Mouse (Mus musculus): ENCODE measurements around the gene Fndc1. TPM values are rescaled to one million over a fixed set of nuclear protein-coding genes. Genes with fewer than 3 reads are reported as not detected.

Fndc1 gene
- polyA plus RNA-seq, 1 experiment from 2014 or later: 3.1 TPM

DNA sequence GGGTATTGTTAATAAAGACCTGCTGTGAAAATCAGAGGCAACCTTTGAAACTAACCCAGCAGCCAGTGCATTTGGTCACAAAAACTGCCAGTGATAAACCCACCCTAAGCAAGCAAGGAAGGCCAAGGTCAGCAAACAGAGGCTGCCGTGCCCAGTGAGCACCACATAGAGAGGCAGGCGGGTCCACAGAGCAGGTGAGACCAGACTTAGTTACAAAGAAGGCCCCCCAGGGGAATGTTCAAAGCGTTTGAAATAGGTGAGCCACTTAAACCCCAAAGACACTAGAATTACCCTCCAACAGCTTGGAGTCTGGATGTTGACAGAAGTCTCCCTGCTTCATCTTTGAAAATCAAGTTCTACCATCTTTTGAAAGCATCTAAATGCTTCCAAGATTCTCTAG is 12.7 kb downstream of the Fndc1 start:
- Histone ChIP-seq H3K4me2 (no peak overlapping the region), H3K36me3 (no peaks in the 10 kb centered on the region), H3K4me1 (peaks cover 6% of the 10 kb centered on the region; the same call in 1 of the 2 replicates), H3K27ac (no peak overlapping the region), H3K9me3 (replicated peaks) (no peaks in the 10 kb centered on the region), H3K9ac (no peak overlapping the region), H3K27me3 (no peaks in the 10 kb centered on the region), H3K4me3 (replicated peaks) (no peak overlapping the region)
- WGBS: 50% methylated on average over 3 of the region's 3 CpGs
- ATAC-seq (replicated peaks; ENCODE audit: low FRiP score): no peak

DNA sequence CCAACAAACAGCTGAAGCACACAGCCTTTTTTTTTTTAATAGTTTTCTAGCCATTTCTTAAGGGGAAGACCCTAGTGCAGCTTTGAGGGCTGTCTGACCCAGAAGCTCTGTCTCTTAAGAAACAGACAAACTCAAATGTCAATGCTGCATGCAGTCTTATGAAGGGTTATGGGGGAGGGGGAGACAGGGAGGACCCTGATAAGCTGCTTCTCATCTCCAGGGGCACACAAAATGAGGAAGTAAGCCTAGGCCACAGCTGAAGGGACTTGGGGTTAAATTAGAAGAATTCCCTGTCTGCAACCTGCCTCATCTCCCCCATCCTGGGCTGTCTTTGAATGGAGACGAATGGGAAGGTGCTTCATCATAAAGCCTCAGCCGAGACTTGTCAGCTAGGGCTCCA is 19.1 kb downstream of the Fndc1 start:
- H3K9me3 ChIP-seq (replicated peaks): no peaks in the 10 kb centered on the region
- no peaks in the 10 kb centered on the region for H3K36me3 ChIP-seq
- no peak overlapping the region for H3K27ac ChIP-seq
- no peaks in the 10 kb centered on the region for H3K27me3 ChIP-seq
- H3K4me3 ChIP-seq (replicated peaks): no peak overlapping the region
- ATAC-seq (replicated peaks; ENCODE audit: low FRiP score): no peak
- 85% methylated on average over 2 of the region's 2 CpGs for WGBS
- no peak overlapping the region for H3K4me2 ChIP-seq
- no peaks in the 10 kb centered on the region for H3K4me1 ChIP-seq
- no peak overlapping the region for H3K9ac ChIP-seq

DNA sequence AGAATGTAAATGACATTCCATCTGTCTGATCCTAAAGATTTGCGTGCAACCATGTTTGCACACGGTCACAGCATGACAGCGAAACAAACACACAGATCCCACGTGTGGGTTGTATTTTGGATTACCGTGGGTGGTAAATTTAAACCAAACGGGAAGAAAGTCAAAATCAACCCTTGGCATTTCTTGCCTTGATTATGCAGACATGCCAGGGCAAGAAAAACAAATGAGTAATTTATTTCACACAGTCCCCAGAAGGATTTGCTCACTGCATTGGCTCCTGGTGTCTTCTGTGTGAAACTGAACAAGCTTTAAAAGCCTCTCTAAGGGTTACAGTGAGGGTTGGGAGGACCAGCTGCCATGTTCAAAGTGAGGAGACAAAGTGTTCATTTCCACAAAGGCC is 22.0 kb downstream of the Fndc1 start:
- Histone ChIP-seq H3K4me2 (no peak overlapping the region), H3K4me1 (no peaks in the 10 kb centered on the region), H3K27me3 (no peaks in the 10 kb centered on the region), H3K36me3 (no peaks in the 10 kb centered on the region), H3K9me3 (replicated peaks) (no peaks in the 10 kb centered on the region), H3K9ac (no peak overlapping the region), H3K27ac (no peak overlapping the region), H3K4me3 (replicated peaks) (no peak overlapping the region)
- 61% methylated on average over 6 of the region's 6 CpGs for WGBS
- ATAC-seq (replicated peaks; ENCODE audit: low FRiP score): no peak

DNA sequence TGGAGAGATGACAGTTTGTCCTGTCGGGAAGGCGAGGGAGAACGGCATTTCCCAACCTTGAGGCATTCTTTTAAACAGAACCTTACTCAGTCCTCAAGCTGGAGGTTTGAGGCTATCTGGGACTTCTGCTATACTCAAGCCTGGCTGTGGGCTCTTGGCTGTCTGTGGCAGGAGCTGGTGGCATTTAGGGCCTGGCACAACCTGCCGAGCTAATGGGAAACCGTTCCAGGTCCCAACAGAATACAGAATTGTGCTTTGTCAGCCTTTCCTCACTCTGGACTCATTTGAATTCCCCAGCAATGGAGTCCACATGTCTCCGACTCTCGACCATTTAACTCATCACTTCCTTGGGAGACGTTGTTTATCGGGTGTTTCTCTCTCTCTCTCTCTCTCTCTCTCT is 24.6 kb downstream of the Fndc1 start:
- Histone ChIP-seq H3K9ac (no peak overlapping the region), H3K27me3 (no peaks in the 10 kb centered on the region), H3K4me2 (no peak overlapping the region), H3K4me1 (no peaks in the 10 kb centered on the region), H3K27ac (no peak overlapping the region), H3K4me3 (replicated peaks) (no peak overlapping the region), H3K36me3 (no peaks in the 10 kb centered on the region), H3K9me3 (replicated peaks) (no peaks in the 10 kb centered on the region)
- no peak for ATAC-seq (replicated peaks; ENCODE audit: low FRiP score)
- WGBS: 79% methylated on average over 9 of the region's 9 CpGs

DNA sequence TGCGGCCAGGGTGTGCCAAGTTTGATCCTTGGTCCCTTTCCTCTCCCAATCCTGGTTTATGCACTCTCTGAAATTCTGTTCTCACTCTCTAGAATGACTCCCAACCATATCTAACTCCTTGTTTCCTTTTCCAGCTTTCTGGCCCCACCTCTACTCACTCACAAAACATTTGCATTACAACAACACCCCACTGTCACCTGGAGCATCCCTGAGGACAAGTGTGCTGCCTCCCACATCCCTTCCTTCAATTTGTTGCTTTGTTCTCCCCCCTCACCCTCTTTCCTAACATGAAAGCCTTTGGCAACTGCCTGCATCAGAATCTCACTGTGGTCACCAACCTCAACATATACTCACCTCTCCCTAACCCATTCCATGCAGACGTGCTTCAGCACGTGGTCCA is 27.2 kb downstream of the Fndc1 start:
- Histone ChIP-seq H3K27ac (no peak overlapping the region), H3K27me3 (no peaks in the 10 kb centered on the region), H3K9me3 (replicated peaks) (no peaks in the 10 kb centered on the region), H3K36me3 (no peaks in the 10 kb centered on the region), H3K4me3 (replicated peaks) (no peak overlapping the region), H3K9ac (no peak overlapping the region), H3K4me2 (no peak overlapping the region), H3K4me1 (no peaks in the 10 kb centered on the region)
- WGBS: 71% methylated on average over 3 of the region's 3 CpGs
- no peak for ATAC-seq (replicated peaks; ENCODE audit: low FRiP score)

DNA sequence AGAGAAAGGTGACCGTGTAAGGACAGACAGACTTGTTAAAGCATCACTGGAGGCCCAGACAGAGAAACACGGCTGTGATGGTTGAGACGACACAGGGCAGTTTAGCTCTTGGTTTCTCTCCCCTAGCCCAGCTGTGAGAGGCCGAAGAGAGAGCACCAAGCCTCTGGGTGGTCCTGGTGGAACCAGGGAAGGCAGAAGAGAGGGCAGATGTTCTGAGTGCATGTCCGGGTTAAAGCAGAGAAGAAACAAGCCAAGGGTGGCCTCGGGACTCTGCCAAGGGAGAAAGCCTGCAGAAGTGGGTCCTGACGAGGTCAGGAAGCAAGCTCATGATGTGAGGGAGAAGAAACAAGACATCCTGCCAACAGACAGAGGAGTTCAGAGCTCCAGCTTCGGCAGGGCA is 31.5 kb downstream of the Fndc1 start:
- no peak for ATAC-seq (replicated peaks; ENCODE audit: low FRiP score)
- Histone ChIP-seq H3K9ac (no peak overlapping the region), H3K4me2 (no peak overlapping the region), H3K9me3 (replicated peaks) (no peaks in the 10 kb centered on the region), H3K4me3 (replicated peaks) (no peak overlapping the region), H3K27me3 (no peaks in the 10 kb centered on the region), H3K4me1 (no peaks in the 10 kb centered on the region), H3K27ac (no peak overlapping the region), H3K36me3 (no peaks in the 10 kb centered on the region)
- WGBS: 81% methylated on average over 8 of the region's 8 CpGs

DNA sequence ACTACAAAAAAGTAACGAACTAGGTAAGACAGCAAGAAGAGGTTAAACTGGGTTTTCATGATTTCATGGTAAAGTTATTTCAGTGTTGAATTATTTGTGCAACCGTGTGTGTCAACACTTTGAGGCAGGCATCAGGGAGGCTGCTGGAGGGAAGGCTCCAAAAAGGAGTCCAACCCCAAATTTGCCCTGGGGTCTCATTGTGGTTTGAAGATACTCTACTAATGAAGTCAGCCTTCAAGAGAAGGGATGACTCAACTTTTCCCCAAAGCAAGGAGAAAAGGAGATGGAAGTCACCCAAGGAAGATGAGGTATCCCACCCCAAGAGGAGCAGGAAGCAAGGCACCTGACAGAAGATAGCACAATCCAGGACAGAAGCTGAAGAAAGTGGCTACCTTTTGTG is 31.9 kb downstream of the Fndc1 start:
- Histone ChIP-seq H3K4me2 (no peak overlapping the region), H3K27ac (no peak overlapping the region), H3K36me3 (no peaks in the 10 kb centered on the region), H3K4me3 (replicated peaks) (no peak overlapping the region), H3K27me3 (no peaks in the 10 kb centered on the region), H3K9me3 (replicated peaks) (no peaks in the 10 kb centered on the region), H3K9ac (no peak overlapping the region), H3K4me1 (no peaks in the 10 kb centered on the region)
- ATAC-seq (replicated peaks; ENCODE audit: low FRiP score): no peak
- WGBS: 68% methylated on average over 2 of the region's 2 CpGs

DNA sequence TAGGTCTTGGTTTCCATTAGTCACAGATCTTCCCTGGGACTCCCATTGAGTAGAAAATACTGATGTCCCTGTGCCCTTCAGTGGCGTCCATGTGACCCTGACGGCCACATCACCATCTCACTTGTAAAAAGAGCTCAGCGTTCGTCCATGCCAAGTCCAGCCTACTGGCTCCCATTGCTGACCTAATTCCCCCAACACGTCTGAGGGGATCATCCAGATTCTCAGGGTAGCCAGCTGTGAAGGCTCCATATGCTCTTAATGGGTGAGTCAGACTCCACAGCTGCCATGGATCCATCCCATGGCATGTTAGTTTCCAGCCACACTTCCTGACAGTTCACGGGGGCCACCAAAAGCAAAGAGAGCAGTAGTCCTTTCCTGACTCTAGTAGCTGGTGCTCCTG is 33.0 kb downstream of the Fndc1 start:
- Histone ChIP-seq H3K9me3 (replicated peaks) (no peaks in the 10 kb centered on the region), H3K27ac (no peak overlapping the region), H3K4me2 (no peak overlapping the region), H3K4me1 (no peaks in the 10 kb centered on the region), H3K4me3 (replicated peaks) (no peak overlapping the region), H3K27me3 (no peaks in the 10 kb centered on the region), H3K36me3 (no peaks in the 10 kb centered on the region), H3K9ac (no peak overlapping the region)
- 72% methylated on average over 6 of the region's 6 CpGs for WGBS
- no peak for ATAC-seq (replicated peaks; ENCODE audit: low FRiP score)

DNA sequence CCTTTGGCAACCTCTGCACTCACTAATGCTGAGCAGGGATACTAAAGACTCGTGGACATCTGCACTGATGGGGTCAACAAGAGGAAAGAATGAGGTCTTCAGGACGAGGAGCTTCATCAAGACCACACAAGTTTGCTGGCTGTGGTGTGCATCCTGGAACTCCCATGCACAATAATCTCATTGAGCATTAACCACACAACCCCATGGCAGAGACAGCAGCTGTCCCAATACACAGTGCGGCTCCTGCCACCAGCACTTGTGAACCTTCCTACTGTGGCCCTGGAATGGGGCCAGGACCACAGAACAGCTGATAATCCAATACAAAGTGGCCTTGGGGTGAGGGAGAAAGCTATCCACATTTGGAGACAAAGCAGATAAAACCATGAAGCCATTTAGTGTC is 36.6 kb downstream of the Fndc1 start:
- H3K9me3 ChIP-seq (replicated peaks): no peaks in the 10 kb centered on the region
- H3K4me2 ChIP-seq: no peak overlapping the region
- H3K36me3 ChIP-seq: no peaks in the 10 kb centered on the region
- ATAC-seq (replicated peaks; ENCODE audit: low FRiP score): no peak
- no peaks in the 10 kb centered on the region for H3K27me3 ChIP-seq
- H3K9ac ChIP-seq: no peak overlapping the region
- no peak overlapping the region for H3K27ac ChIP-seq
- H3K4me1 ChIP-seq: no peaks in the 10 kb centered on the region
- 65% methylated on average over 3 of the region's 3 CpGs for WGBS
- no peak overlapping the region for H3K4me3 ChIP-seq (replicated peaks)

DNA sequence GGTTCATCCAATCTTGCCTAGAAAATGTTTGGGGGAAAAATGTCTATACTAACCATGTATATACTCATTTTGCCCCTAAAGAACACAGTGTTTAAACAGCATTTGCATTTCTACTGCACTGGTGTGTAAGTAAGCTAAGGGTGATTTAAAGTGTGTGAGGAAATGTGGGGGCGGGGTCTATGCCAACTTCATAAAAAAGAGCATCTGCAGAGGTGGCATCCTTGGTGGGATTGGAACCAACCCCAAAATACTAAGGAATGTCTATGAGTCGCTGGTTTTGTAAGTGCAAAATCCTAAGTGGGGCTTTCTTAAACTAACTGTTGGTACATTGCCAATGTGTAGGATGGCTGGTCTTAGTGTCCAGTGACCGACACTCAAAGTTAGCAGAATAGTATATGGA is 53.0 kb downstream of the Fndc1 start:
- Histone ChIP-seq H3K36me3 (no peaks in the 10 kb centered on the region), H3K4me2 (no peak overlapping the region), H3K27ac (no peak overlapping the region), H3K9me3 (replicated peaks) (no peaks in the 10 kb centered on the region), H3K27me3 (no peaks in the 10 kb centered on the region), H3K4me3 (replicated peaks) (no peak overlapping the region), H3K9ac (no peak overlapping the region), H3K4me1 (no peaks in the 10 kb centered on the region)
- ATAC-seq (replicated peaks; ENCODE audit: low FRiP score): no peak
- whole genome bisulfite sequencing: 83% methylated on average over 3 of the region's 3 CpGs

DNA sequence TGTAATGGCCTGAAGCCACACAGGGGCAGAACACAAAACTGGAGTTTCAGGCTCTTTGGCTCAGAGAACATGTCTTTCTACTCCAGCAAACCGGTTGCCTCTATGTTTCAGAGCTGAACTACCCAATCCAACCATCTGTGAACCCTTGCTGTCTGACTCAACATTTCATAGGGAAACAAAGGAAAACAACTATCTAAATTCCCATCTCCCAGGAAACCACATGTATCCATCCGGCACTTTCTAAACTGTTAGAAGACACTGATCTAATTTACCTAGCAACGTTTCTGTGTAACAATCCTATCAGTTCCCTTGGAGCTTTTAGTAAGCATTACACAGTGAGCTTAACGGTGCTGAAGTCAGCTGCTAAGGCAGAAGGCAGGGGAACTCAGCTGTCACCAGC is 67.3 kb downstream of the Fndc1 start:
- WGBS: 82% methylated on average over 4 of the region's 4 CpGs
- no peak overlapping the region for H3K4me3 ChIP-seq (replicated peaks)
- H3K27me3 ChIP-seq: no peaks in the 10 kb centered on the region
- no peaks in the 10 kb centered on the region for H3K4me1 ChIP-seq
- no peak overlapping the region for H3K9ac ChIP-seq
- H3K36me3 ChIP-seq: no peaks in the 10 kb centered on the region
- ATAC-seq (replicated peaks; ENCODE audit: low FRiP score): no peak
- H3K27ac ChIP-seq: no peak overlapping the region
- no peak overlapping the region for H3K4me2 ChIP-seq
- no peaks in the 10 kb centered on the region for H3K9me3 ChIP-seq (replicated peaks)

DNA sequence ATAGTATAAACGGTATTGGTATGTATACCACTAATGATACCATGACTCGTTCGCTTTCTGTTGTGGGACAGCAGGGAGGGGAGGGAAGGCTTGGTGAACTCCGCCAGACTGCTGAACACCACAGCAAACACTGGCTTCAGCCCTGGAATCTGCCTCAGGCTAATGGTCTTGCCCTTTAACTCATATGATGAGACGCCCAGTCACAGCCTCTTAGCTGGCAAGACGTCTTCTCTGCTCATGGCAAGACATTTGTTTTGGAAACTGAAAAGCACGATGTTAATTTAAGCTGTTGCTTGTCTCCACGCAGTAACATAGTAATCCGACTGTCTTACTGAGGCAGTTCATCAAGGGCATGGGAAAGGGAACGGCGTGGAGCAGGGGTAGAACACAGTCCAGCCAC is 72.1 kb downstream of the Fndc1 start:
- WGBS: 89% methylated on average over 11 of the region's 11 CpGs
- Histone ChIP-seq H3K9ac (no peak overlapping the region), H3K36me3 (no peaks in the 10 kb centered on the region), H3K4me3 (replicated peaks) (no peak overlapping the region), H3K4me1 (no peaks in the 10 kb centered on the region), H3K27ac (no peak overlapping the region), H3K9me3 (replicated peaks) (no peaks in the 10 kb centered on the region), H3K27me3 (no peaks in the 10 kb centered on the region), H3K4me2 (no peak overlapping the region)
- no peak for ATAC-seq (replicated peaks; ENCODE audit: low FRiP score)

DNA sequence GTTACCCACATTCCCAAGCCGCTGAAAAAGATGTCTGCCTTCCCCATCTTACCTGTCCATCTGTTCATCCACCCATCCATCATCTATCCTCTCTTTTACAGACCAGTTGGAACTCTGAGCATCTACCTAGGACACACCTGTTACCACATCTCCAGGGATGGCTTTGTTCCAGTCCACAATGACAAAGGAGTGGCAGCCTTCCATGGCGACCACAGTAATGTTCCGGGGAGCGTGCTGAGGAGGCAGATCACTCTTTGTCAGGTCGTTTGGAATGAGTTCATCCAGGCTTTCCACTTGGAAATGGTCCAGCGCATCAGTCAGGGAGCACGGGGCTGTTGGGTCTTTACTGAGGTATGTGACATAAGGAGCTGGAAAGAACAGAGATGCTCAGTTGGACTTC is 73.7 kb downstream of the Fndc1 start:
- Histone ChIP-seq H3K27me3 (no peaks in the 10 kb centered on the region), H3K36me3 (no peaks in the 10 kb centered on the region), H3K27ac (no peak overlapping the region), H3K4me3 (replicated peaks) (no peak overlapping the region), H3K9me3 (replicated peaks) (no peaks in the 10 kb centered on the region), H3K4me2 (no peak overlapping the region), H3K4me1 (no peaks in the 10 kb centered on the region), H3K9ac (no peak overlapping the region)
- ATAC-seq (replicated peaks; ENCODE audit: low FRiP score): no peak
- WGBS: 71% methylated on average over 7 of the region's 7 CpGs

Data from kidney, embryonic 15.5 days (tissue).